Mouse (Mus musculus) cortical plate, adult 2 months (tissue): ENCODE data around the gene Ankrd53. TPM values are rescaled to one million over a fixed set of nuclear protein-coding genes. Genes with fewer than 3 reads are reported as not detected.

Source experiments
- H3K27ac ChIP-seq: fragments of 200-500 bp; 2 replicates; pipeline ENCODE4 v1.5.1; 2012; ENCODE audit warnings: low read length, control low read depth, inconsistent platforms; ENCODE audit not compliant: insufficient read depth
- H3K4me1 ChIP-seq: fragments of 200-500 bp; 2 replicates; pipeline ENCODE4 v1.6.1; 2011; ENCODE audit warnings: low read length; ENCODE audit not compliant: control insufficient read depth, insufficient read depth
- H3K4me3 ChIP-seq: fragments of 200-500 bp; 2 replicates; pipeline ENCODE4 v1.5.1; 2011; ENCODE audit warnings: mild to moderate bottlenecking, low read length, control low read depth; ENCODE audit not compliant: insufficient read depth
- CTCF ChIP-seq: fragments of 200-500 bp; IDR thresholded peaks from 2 replicates; pipeline ENCODE4 v1.5.1; 2011; ENCODE audit warnings: mild to moderate bottlenecking, control low read depth, low read length; ENCODE audit not compliant: insufficient read depth; ENCODE audit errors: extremely low read depth
- POLR2A ChIP-seq: fragments of 200-500 bp; IDR thresholded peaks from 2 replicates; pipeline ENCODE4 v1.6.1; 2011; ENCODE audit warnings: mild to moderate bottlenecking, low read length, control low read depth; ENCODE audit not compliant: insufficient read depth; ENCODE audit errors: extremely low read depth
- polyA plus RNA-seq: library from polyadenylated mRNA; depleted of rRNA; stranded (reverse); fragments of >200 nt; gene quantifications from 2 replicates; pipeline ENCODE4 v1.2.3, GENCODE M21; 2012

Gene Ankrd53
- polyA plus RNA-seq, 1 experiment: not detected

DNA sequence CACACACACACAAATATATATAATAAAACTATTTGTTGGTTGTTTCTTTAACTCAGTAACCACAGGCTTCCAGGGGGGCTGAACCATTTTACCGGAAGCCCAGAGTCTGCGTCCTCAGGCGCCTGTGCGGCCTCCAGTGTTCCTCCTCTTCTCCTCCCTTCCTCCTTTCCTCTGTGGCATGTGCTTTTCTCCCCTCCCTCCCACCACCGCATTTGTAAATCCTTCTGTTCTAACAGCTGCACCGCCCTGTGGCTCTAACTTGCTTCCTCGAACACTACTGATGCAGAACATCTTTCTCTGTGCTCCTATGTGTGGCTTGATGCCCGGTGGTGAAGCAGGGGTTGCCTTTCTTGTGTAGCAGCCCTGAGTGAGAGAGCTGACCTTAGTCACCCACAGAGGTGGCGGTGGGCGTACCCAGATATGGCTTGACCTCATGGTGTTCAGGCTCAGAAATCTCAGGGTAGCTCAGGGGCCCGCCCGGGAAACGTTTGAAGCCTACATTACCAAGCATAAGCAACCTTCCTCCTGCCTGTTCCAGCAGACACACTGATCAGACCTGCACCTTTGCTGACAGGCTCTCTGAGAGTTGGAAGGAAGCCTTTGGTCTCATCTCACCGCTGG is 33.0 kb upstream of the Ankrd53 start:
- Histone ChIP-seq H3K4me3 (no peak overlapping the region), H3K4me1 (no peaks in the 10 kb centered on the region), H3K27ac (no peak overlapping the region)
- no peak for TF ChIP-seq CTCF
- no peak for TF ChIP-seq POLR2A

GRCm38 (mm10) chr6:83731128-83731527 is 31.3 kb upstream of the Ankrd53 start:
- Histone ChIP-seq H3K4me1 (no peaks in the 10 kb centered on the region), H3K4me3 (no peak overlapping the region), H3K27ac (no peak overlapping the region)
- no peak for TF ChIP-seq POLR2A
- peak; percentile 54 for TF ChIP-seq CTCF

GRCm38 (mm10) chr6:83737311-83737710 is 25.1 kb upstream of the Ankrd53 start:
- H3K27ac ChIP-seq: no peak overlapping the region
- no peaks in the 10 kb centered on the region for H3K4me1 ChIP-seq
- no peak overlapping the region for H3K4me3 ChIP-seq
- no peak for TF ChIP-seq POLR2A
- no peak for TF ChIP-seq CTCF

DNA sequence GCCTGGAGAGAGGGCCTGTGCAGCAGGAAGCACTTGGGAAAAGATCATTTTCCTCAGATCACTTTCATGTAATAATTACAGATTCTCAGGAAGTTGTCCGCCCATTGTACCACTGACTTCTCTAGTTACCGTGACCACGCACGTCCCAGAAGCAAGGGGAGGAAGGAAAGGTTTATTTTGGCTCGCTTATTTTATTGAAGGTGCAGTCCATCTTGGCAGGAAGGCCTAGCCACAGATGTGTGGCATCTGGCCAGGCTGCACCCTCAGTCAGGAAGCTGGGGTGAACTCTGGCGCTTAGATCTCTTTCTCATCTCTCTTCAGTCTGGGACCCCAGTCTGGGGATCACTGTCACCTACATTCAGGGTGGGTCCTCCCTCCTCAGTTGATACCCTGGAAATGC is 23.8 kb upstream of the Ankrd53 start:
- Histone ChIP-seq H3K27ac (no peak overlapping the region), H3K4me1 (no peaks in the 10 kb centered on the region), H3K4me3 (no peak overlapping the region)
- TF ChIP-seq POLR2A (no peak), CTCF (no peak)

- Histone ChIP-seq H3K4me1 (no peaks in the 10 kb centered on the region), H3K27ac (no peak within 1 kb of the TSS), H3K4me3 (no peak within 1 kb of the TSS)
- TF ChIP-seq CTCF: no peak
- no peak for TF ChIP-seq POLR2A
These were observed 19.7 kb upstream of the Ankrd53 start, which contains the start of gene Atp6v1b1 for GRCm38 (mm10) chr6:83742761-83743160. Atp6v1b1 (plus strand) TSS chr6:83742990.

- H3K27ac ChIP-seq: no peak overlapping the region
- TF ChIP-seq POLR2A (no peak), CTCF (no peak)
- H3K4me3 ChIP-seq: no peak overlapping the region
- H3K4me1 ChIP-seq: no peaks in the 10 kb centered on the region
These were observed 19.2 kb upstream of the Ankrd53 start for GRCm38 (mm10) chr6:83743212-83743611.

- TF ChIP-seq CTCF (no peak), POLR2A (no peak)
- Histone ChIP-seq H3K4me1 (no peaks in the 10 kb centered on the region), H3K4me3 (no peak overlapping the region), H3K27ac (no peak overlapping the region)
These were observed 18.3 kb upstream of the Ankrd53 start for GRCm38 (mm10) chr6:83744126-83744525.

- no peak overlapping the region for H3K4me3 ChIP-seq
- no peaks in the 10 kb centered on the region for H3K4me1 ChIP-seq
- TF ChIP-seq POLR2A (no peak), CTCF (no peak)
- no peak overlapping the region for H3K27ac ChIP-seq
These were observed 17.9 kb upstream of the Ankrd53 start for GRCm38 (mm10) chr6:83744557-83744956.

DNA sequence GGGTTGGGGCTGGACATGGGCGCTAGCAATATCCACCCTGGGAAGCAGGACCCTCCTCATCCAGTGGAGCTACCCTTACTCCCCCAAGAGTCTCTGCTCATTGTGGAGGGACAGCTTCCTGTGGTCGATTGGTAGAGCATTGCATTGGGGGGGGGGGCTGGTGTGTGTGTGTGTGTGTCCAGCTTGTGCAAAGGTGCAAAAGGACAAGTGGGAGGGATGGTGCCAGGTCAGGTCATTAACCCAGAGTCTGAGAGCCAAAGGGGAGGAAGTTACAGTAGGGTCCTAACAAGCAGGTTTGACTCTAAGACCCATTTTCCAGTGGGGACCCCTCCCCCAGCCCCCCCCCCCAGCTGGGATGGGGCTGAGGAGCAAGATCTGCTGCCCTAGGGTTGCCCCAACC is 17.0 kb upstream of the Ankrd53 start:
- Histone ChIP-seq H3K4me1 (no peaks in the 10 kb centered on the region), H3K27ac (no peak overlapping the region), H3K4me3 (no peak overlapping the region)
- TF ChIP-seq POLR2A: no peak
- TF ChIP-seq CTCF: no peak

DNA sequence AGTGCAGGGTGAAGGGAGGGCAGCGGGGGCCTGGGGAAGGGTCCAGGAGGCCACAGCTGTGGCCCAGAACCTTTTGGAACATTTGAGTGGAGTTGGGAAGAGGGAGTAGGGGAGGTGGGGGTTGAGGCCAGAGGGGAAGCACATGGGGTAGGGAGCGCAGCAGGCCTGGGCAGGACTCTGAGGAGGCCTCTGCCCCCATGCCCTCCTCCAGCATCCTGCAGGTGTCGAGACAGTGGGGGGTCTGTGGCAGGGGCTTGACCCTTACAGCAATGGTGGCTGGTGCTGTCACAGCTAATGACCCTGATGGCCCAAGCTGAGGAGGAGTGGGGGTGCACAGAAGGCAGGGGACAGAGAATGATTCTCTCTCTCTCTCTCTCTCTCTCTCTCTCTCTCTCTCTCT is 13.2 kb upstream of the Ankrd53 start:
- TF ChIP-seq CTCF: no peak
- no peak overlapping the region for H3K27ac ChIP-seq
- H3K4me3 ChIP-seq: no peak overlapping the region
- no peaks in the 10 kb centered on the region for H3K4me1 ChIP-seq
